Mouse (Mus musculus): ENCODE measurements around the gene Gnpat.

DNA sequence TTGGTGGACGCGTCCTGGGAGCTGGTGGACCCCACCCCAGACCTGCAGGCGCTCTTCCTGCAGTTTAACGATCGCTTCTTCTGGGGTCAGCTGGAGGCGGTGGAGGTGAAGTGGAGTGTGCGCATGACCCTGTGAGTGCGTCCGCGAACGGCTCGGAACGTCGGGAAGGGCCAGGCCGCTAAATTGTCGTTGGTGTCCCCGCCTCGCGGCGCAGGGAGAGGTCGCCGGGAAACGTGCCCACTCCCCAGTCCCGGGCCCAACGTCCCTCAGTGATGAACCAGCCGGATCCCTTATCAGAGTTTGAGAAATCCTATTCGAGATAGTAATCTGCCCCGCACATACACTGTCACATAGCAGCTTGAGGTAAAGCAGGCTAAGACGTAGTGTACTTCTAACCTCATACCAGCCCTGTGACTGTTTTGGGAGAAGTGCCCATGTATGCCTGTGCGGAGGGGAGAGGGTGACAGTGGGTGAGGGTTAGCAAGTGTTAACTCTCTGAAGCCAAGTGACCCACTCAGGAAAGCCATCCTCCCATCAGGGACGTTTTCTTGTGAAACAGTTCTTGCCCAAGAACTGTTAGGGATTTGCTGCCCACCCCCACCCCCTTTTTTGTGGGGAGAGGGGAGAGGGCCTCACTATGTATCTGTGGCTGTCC is 35.5 kb downstream of the Gnpat start:
- TF ChIP-seq CTCF (IDR thresholded peaks at IDR 0.05; ENCODE audit: extremely low read depth, insufficient read depth, low read length) (no peak), POLR2A (IDR thresholded peaks at IDR 0.05; ENCODE audit: extremely low read depth, insufficient read depth, low read length) (no peak)

Data from cortical plate, adult 2 months (tissue).